Mouse (Mus musculus): ENCODE data around the gene Ap1s1.

- TF ChIP-seq EP300 (IDR thresholded peaks at IDR 0.05) (no peak), CTCF (IDR thresholded peaks at IDR 0.05) (no peak)
Measured at GRCm38 (mm10) chr5:137093720-137094119, 47.8 kb upstream of the Ap1s1 start.

Data from lung, postnatal 0 days (tissue).